Mouse (Mus musculus): ENCODE results near the gene Otos.

The Otos gene

DNA sequence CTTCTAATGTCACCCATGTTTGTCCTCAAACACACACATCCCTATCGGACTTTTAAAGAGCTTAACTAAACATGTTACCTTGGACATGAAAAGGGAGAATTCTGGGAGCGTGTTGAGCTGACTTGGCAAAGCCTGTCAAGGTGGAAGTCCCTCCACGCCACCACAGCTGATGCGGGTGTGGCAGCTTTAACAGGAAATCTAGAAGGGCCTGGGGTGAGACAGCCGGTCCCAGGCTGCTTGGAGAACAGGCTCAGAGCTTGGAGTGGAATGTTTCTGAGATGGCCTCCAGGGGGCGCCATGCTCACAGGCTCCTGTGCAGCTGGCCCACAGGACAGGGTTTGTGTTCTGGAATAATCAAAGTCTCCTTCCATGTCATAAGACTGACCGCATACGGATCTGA is at the start of gene Otos:
Gene Otos, minus strand, starts transcription at position 169 of the 400 bp plus-strand sequence.
- DNase-seq (ENCODE audit: low read depth, low spot score): peak; percentile 54

DNA sequence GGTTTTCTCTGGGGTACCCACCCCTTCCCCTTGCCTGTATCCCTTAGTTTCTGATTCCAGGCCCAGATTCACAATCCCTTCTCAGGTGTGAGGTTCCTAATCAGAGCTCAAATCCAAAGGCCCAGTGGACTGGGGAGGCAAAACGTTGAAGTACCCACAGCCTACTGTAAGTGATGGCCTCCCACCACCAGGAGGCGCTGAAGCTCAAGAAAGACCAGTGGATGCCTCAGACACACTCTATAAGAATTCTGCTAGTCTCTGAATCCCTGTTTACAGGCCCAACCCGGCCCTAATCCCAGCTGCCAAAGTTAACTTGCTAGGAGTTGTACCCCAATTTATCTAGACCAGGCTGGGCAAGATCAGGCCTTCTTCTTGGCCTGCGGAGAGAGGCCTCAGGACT is 48.2 kb upstream of the Otos start:
- peak; percentile 66 for DNase-seq (ENCODE audit: low read depth, low spot score)

DNA sequence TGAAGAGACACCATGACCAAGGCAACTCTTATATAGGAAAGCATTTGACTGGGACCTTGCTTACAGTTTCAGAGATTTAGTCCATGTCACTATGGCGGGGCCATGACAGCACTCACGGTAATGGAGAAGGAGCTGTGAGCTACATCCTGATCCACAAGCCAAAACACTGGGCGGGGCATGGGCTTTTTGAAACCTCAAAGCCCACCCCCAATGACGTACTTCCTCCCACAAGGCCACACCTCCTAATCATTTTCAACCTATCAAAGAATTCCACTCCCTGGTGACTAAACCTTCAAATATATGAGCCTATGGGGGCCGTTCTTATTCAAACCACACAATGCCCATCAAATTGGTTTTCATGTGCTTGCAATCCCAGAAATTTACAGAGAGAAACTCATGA is 47.1 kb upstream of the Otos start:
- no peak for DNase-seq (ENCODE audit: low read depth, low spot score)

GRCm38 (mm10) chr1:92691166-92691844 is 42.7 kb upstream of the Otos start:
- no peak for DNase-seq (ENCODE audit: low read depth, low spot score)

DNA sequence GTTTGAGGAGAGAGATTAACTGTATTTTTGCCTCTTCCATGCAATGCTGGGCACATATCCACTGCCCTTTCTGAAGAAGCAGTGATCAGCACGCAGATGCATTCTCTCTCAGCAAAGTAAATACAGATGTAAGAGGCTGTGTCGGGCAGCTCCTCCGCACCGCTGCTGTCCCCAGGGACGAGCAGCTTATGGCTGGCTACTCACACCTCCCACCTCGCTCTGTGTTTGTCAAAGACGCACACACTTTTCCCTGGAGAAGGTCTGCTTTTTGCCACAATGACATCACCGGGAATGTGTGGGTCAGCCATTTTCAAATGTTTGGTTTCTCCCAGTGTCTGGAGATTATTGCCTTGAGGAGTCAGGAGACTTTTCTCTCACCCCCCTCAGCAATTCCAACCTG is 38.4 kb upstream of the Otos start:
- DNase-seq (ENCODE audit: low read depth, low spot score): no peak

DNA sequence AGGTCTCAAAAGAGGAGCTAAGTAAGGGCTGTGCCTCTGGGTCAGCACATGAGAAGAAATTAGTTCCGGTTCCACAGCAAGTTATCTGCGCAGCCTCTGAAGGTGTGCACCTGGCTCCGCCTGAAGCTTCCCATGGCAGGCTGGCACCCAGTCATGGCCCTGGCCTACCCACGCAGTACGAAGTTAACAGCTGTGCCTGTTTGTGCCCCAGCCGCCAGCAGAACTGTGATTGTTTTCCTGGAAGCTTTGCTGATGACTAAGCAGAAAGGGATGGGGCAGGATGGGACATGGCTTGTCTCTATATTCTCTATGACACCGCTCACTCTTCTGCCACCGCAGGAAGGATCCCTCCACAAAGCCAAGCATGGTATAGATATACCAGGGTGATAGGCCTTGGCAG is 34.5 kb upstream of the Otos start:
- no peak for DNase-seq (ENCODE audit: low read depth, low spot score)

DNA sequence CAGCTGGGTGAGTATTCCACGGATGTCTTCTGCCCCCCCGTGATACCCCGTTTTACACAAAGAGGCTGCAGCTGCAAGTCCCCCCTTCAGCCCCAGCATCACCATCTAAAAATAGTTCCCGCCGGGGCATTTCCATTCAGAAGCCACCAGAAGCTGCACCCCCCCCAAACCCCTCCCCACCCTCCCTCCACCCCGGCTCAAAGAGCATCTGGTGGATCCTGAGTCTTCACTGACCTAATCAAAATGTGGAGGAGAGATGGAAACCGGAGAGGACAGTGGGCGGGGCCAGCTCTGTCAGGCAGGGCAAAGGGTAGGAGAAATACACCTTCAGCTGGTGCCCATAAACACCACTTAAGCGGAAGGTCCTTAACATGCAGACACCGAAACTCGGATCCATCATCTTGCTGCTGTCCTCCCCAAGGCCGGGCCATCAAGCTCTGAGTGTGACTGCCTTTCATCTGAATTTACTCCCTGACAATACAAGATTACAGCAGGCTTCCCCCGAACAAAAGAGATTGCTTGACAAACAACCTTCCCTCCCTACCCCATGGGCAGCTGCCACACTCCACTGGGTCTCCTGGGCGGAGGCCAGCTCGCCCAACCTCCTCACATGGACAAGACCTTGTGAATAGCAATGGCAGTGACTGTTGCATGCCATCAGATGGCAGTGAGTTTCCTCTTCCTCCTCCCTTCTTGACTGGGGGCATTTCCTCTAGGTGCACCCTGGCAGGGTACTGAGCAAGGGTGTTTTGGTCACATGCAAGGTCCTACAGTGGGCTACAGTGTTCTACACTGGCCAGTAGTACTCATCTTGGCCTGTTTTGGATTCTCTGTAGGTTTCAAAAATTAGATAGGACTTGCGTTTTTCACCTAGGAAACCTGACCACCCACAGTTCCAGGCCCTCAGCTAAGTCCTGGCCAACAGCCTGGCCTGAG is 32.3 kb upstream of the Otos start:
- peak; percentile 14 for DNase-seq (ENCODE audit: low read depth, low spot score)

DNA sequence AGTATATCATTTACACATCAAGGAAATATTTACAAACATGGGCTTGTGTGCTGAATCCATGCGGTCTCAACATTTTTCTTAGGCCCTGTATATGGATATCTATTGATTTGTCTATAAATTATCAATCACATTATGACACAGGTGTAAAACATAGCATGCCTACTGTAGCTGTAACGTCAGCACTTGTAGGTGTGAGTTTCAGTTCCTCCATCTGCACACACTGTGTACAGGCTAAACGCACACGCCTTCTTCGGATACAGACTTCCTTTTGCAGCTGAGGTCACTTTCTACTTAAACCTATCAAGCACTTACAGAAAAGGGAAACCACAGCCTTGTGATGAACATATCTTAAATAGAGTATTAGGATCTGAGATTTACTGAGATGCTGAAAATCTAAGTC is 30.1 kb upstream of the Otos start:
- no peak for DNase-seq (ENCODE audit: low read depth, low spot score)

GRCm38 (mm10) chr1:92676676-92676975 is 28.0 kb upstream of the Otos start:
- DNase-seq (ENCODE audit: low read depth, low spot score): no peak

DNA sequence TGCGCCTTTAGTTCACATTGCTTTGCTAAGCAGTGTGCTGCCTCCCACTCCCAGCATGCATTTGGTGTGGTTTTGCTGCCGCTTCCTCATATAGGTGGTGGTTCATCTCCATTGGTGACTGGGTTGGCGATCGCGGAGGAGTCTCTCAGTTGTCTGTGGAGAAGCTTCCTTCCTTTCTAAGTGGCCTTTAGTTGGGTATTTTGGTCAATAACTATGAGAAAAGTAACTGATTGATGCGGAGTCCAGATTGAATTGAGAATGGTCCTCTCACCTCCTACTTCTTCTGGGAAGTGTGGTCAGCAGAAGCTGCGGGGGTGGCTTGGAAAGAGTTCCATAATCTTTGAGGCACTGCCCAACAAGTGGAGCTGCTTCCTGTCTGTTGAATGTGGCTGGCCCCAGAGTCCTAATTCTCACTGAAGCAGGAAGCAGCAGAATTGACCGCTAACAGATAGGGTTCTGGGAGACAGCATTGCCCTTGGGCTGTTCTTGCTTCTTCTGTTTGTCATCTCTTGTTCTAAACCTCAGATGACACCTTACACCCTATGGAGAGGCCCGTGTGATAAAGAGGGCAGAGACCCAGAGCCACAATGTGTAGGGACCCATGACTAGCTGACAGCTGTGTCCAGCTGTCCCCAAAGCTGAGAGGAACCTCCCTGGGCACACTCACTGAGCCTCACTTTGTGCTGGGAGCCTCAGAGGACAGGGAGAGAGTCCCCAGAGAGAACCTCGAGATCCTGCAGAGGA is 27.5 kb upstream of the Otos start:
- DNase-seq (ENCODE audit: low read depth, low spot score): no peak

DNA sequence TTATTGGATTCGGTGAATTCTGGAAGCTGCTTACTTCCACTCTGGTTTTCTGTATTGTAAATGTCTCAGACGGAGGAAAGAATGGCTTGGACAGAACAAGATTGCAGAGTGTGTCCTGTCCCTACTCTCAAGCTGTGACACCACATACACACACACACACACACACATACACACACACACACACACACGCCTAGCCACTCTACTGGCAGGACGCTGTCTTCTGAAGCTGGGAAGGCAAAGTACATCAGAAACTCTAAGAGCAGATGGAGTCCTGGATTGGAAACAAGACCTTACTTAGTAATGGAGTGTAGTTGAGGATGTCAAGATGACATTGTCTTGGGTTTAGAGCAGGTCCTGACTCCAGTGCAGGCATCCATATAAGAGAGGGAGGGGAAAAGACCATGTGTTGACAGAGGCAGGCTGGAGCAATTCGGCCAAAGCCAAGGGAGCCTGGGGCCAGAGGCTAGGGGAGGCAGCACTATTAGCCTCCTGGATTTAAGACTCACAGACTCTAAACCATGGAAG is 24.7 kb upstream of the Otos start:
- no peak for DNase-seq (ENCODE audit: low read depth, low spot score)

DNA sequence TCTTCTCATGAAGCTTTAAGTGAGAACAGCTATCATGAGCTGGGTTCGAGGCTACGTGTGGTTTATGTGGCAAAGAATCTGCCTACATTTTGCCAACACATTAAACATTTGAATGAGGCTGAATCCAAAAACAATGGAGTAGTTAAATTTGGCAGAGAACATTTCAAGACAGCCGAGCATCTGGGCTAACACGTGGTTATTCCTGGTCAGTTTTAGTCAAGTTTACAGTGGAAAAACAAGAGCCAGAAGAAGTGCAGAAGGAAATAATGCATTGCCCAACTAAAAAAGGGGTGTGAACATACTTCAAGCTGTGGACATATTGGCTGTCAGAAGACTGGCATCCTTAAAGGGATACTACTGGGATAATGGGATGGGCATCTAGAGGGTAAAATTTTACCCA is 22.7 kb upstream of the Otos start:
- DNase-seq (ENCODE audit: low read depth, low spot score): no peak

DNA sequence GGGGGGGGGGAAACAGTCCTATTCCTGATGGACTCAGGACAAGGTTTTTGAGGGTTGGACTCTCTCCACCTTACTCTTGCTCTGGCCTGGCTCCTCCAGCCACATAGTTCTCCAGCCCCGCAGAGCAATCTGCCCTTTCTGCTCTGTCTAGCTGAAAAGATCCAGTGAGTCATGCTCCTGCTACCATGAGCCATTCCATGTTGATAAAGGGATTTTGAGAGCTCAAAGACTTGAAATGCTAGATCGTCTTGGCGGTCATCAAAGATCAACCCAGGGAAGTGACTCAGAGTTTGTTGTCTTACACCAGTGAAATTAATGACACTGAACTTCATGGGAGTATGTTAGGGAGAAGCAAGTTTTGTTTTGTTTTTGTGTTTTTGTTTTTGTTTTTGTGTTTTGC is 20.8 kb upstream of the Otos start:
- DNase-seq (ENCODE audit: low read depth, low spot score): no peak

DNA sequence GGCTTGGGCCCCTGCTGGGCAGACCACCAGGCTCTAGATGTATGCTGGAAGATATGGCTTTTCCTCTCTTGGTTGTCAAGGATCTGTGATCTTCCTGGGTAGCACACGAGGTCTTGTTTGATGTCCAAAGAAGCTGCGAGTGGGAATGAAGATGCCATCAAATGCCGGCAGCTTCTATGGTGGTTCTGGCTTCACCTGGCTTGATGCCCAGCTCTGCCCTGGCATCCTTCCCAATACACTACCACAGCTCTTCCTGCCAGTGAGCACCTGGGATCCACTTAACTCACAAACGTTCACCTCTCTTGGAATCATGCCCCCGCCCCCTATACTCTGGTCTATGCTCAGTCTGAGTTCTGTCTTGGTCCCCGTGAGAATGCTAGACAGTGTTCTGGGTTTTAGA is 18.5 kb upstream of the Otos start:
- no peak for DNase-seq (ENCODE audit: low read depth, low spot score)

GRCm38 (mm10) chr1:92659392-92659791 is 10.8 kb upstream of the Otos start:
- DNase-seq (ENCODE audit: low read depth, low spot score): no peak

GRCm38 (mm10) chr1:92657025-92657820 is 8.6 kb upstream of the Otos start:
- no peak for DNase-seq (ENCODE audit: low read depth, low spot score)

- DNase-seq (ENCODE audit: low read depth, low spot score): no peak
These were observed 6.0 kb upstream of the Otos start for GRCm38 (mm10) chr1:92654676-92655075.

DNA sequence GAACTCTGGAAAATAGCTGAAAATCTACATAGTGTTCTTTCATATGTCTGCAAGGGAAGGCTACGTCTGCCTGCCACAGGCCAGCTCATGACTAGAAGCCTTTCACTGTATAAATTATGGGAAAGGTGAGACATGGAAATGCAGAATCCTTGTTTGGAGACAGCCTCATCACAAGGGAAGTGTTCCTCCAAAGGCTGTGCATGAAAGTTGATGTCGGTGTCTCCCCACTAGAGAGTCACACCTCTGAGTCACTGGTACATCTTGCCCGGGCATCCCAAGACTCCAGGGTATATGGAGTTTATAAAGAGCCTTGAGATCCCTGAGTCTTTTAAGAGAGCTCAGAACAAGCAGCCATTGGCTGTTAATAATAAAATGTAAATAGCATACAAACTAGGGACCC is 4.5 kb upstream of the Otos start:
- no peak for DNase-seq (ENCODE audit: low read depth, low spot score)

GRCm38 (mm10) chr1:92651467-92651866 is 2.8 kb upstream of the Otos start:
- DNase-seq (ENCODE audit: low read depth, low spot score): no peak

GRCm38 (mm10) chr1:92648197-92648596 is 444 bp downstream of the Otos start:
- peak; percentile 14 for DNase-seq (ENCODE audit: low read depth, low spot score)

GRCm38 (mm10) chr1:92647752-92648151 is 889 bp downstream of the Otos start:
- DNase-seq (ENCODE audit: low read depth, low spot score): peak; percentile 71
